Mouse (Mus musculus) urinary bladder, postnatal 4 days (tissue): ENCODE data around the gene Cebpb.
"Not testable (repeated sequence)": the region's sequence is repeated elsewhere in the genome, so short reads cannot be mapped to it uniquely, and the experiment has no call there.

Experiments
- DNase-seq, 2 experiments: peaks; one replicate each; pipeline ENCODE4 v3.0.0; 2021 to 2022; ENCODE audit warnings: low spot score in 2 of 2

Gene Cebpb

DNA sequence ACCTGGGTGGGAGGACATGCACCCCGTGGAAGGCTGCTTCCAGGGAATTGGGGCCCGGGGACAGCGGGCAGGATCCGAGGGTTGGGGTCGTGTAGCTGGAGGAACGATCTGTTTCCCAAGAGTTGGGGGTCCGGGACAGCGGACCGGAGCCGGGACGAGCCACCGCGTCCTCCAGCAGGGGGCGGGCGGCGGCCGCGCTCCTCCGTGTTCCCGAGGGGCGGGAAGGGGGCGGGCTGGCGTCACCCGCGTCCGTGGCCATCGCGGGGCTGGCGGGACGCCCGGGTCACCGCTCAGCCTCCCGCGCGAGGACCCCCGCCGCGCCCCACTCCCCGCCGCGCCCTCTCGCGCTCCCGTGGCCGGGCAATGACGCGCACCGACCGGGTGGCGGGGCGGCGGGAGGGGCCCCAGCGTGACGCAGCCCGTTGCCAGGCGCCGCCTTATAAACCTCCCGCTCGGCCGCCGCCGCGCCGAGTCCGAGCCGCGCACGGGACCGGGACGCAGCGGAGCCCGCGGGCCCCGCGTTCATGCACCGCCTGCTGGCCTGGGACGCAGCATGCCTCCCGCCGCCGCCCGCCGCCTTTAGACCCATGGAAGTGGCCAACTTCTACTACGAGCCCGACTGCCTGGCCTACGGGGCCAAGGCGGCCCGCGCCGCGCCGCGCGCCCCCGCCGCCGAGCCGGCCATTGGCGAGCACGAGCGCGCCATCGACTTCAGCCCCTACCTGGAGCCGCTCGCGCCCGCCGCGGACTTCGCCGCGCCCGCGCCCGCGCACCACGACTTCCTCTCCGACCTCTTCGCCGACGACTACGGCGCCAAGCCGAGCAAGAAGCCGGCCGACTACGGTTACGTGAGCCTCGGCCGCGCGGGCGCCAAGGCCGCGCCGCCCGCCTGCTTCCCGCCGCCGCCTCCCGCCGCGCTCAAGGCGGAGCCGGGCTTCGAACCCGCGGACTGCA is at the start of gene Cebpb:
Cebpb (plus strand) TSS at position 418 of the 954 bp plus-strand sequence.
- peak; percentile 86 to 87 for DNase-seq

DNA sequence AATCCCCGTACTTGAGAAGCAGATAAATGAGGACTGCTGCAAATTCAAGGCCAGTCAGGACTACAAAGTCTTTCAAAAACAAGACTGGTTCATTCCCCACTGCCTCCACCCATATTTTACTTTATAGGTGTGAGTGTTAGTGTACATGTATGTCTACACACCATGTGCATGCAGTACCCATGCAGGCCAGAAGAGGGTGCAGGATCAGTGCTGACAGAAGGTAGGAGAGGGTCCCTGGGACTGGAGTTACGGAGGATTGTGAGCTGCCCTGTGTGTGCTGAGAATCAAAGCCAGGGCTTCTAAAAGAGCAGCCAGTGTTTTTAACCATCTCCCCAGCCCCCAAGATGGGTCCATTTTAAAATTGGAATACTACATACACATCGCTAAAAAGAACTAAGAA is 48.4 kb upstream of the Cebpb start:
- no peak for DNase-seq

- no peak for DNase-seq
Observed at GRCm38 (mm10) chr2:167641337-167641736, 47.4 kb upstream of the Cebpb start.

GRCm38 (mm10) chr2:167642164-167642563 is 46.6 kb upstream of the Cebpb start:
- no peak for DNase-seq

DNA sequence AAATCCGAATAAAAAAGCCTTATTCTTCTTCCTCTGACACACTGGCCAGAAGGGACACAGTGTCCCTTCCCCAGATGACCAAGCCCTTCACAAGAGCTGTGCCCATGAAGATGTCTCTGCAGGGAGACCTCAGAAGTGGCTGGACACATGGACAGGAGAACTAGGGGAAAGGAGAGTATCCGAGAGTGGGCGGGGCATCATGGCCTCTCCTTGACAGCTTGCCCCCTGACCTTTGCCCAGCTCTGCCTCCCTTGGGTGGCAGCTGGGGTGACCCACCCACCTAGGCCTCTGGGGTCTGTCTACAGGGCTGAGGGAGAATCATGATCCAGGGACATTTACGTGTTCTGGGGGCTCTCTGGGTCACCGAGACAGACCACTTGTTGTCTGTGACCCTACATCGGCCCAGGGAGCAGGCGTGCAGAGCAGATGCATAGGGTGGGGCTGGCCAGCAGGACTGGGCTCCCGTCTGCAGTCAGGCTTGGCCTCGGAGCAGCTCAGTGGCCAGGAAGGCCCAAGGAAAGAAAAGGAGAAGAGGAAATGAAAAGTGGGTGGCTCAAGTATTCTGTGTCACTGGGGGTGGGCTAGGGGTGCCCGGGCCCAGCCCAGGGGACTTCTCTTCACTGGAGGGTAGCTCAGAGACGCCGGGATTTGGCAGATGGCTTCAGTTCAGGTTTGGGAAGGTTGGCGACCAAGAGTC is 45.2 kb upstream of the Cebpb start:
- DNase-seq, result not testable (repeated sequence)

DNA sequence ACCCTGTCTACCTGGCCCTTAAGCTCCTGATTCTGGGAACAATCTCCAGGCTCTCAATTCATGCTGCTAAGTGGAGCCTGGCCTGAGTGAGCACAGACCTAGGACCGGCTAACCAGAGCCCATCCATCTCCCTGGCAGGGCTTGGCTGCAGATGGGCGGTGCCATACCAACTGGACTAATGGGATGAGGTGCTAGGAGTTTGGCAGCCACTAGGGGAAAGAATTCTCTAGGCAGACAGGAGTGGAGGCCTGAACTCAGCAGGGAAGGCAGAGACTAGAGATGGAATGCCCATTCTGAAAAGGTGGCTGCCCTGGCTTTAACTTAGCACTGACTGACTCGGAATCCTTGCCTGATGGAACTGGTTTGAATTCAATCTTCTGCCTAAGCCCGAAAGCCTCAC is 42.3 kb upstream of the Cebpb start:
- DNase-seq, result no peak

DNA sequence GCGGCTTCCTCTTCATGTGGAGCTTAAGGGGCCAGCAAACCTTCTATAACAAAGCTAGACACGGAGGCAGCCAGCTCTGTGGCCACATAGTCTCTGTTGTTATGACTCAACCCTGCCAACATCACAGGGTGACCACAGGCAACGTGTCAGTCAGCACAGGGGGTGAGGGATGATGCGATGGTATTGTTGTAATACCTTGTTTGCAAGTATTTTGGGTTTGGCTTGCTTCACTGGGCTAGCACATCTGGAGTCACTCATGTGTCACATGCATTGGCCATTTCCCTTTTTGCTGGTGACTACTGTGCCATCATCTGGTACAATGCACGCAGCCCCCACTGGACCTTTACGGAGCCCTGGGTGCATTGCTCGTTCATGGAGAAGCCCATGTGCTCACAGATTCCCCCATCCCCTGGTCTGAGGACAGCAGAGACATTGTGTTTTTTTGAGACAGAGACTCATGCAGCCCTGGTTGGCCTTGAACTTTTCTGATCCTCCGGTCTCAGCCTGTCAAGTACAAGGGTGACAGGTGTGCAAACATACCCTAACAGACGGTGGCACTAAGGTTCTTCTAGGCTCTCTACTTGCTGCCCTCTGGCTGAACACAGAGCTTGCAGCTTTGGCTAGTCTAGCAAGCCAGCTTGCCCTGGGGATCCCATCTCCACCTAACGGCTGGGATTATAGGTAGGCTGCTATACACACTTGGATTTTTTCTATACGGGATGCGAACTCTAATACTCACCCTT is 39.3 kb upstream of the Cebpb start:
- no peak for DNase-seq

GRCm38 (mm10) chr2:167651622-167652021 is 37.1 kb upstream of the Cebpb start:
- DNase-seq, result no peak

DNA sequence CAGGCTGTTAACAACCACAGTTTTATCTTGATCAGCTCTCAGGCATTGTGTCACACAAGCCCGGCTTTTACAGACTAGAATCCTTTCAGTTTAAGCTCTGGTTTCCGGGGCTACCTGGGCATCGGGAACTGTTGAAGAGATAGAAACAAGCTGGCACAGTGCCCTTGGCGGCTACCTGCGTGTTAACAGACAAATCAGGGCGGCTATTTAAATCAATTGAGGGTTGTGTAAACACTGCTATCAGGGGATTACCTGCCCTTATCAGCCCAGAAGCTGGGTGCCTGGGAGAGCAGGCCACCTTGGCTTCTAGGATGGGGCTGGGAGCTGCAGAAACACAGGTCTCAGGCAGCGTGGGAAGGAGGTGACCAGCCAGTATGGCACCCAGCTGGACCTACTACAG is 36.0 kb upstream of the Cebpb start:
- DNase-seq, result no peak

DNA sequence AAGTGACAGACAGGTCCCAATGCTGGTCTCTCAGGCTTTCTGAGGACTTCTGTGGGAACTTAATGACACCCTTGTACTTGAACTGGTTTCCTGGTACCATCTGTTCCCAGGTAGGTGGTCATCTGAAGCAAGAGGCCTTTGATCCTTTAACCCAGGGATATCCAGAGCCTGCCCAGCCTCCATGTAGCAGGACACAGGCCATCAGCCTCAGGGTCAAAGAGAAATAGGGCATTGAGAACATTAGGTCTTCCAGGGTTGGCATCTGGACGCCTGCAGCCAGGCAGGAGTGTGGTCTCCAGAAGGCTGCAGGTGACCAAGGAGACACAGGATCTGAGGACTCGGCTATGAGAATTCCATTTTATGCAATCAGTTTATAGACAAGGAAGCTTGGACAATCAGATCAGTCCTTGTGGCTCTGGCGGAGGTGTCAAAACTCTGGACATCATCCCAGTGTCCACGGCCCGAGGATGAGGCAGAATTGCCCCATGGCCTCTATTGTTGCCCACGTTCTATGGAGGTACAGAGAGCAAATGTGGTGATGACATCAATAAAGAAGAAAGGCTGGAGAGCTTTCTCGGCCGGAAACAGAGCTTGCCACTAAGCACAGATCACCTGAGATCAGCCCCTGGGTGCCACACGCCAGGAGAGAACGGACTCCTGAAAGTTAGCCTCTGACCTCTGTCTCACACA is 33.7 kb upstream of the Cebpb start:
- no peak for DNase-seq

DNA sequence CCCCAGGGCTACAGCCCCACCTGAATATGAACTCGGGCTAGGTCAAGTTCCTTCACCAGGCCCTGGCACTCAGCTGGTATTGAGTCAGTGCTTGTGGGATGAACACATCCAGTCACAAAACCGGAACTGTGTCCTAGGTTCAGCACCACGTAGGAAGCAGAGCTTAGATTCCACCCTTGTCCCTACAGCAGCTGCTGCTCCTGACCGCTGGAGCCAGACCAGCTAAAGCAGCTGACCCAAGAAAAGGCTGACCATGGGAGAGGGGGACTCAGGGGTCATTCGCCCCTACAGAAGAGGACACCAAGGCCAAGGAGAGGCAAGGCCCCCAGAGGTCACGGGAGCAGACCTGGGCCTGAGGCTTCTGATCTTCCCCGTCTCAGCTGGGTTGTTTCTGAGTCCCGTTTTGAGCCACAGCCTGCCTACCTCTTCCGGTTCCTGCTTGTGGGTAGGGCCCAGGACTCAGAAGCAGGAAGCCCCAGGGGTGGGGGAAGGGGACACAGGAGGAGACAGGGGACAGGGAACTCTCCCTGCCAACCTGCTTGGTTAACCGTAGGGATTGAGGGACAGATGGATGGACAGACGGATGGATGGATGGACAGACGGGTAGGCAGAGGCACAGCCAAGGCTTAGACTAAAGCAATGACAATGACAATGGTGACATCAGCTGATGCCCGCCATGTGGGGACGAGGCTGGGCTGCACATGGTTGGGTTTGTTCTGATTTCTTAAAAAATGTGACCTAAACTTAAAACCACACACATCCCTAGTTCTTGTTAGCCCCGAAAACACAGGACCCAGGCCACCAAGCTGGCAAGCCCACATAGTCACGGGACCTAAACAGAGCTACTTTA is 31.9 kb upstream of the Cebpb start:
- no peak for DNase-seq

- no peak for DNase-seq
Observed at GRCm38 (mm10) chr2:167657973-167658372, 30.7 kb upstream of the Cebpb start.

- DNase-seq, result no peak
Observed at GRCm38 (mm10) chr2:167658712-167659111, 30.0 kb upstream of the Cebpb start.

GRCm38 (mm10) chr2:167659177-167659846 is 29.4 kb upstream of the Cebpb start:
- DNase-seq, result no peak

- DNase-seq, result peak in 1 of 2 experiments; percentile 77
Observed at GRCm38 (mm10) chr2:167659847-167660610, 28.7 kb upstream of the Cebpb start.

DNA sequence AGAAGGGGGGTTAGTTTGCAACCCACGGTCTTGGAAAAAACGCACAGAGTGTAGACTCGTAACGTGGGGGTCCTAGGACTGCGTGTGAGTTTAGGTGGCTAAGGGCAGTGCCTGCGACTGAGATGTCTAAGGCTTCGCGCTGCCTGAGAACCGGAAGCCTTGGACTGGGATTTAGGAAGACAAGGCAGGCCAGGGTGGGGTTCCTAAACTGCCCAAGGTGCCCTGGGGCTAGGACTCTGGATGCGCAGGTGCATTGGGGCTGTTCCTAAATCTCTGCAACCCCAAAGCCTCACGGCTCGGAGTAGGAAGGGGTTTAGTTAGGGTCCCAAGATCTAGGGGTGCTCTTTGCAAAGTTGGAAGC is 28.1 kb upstream of the Cebpb start:
- DNase-seq, result no peak

GRCm38 (mm10) chr2:167661270-167662203 is 27.2 kb upstream of the Cebpb start, which contains the start of gene Gm20431:
Gene Gm20431 (minus strand): TSS chr2:167661496.
- peak; percentile 96 to 97 for DNase-seq

GRCm38 (mm10) chr2:167662713-167663112 is 26.0 kb upstream of the Cebpb start:
- DNase-seq, result no peak
